Mouse (Mus musculus) liver, embryonic 16.5 days (tissue): Measurements from ENCODE around the gene Vwa8. TPM values are rescaled to one million over a fixed set of nuclear protein-coding genes. Genes with fewer than 3 reads are reported as not detected.
A peak's percentile ranks its signal among the peaks of the same experiment; 100 is the strongest.

Experiments
- ATAC-seq: fragments of 200-750 bp; cut with Nextera tagmentation; 2 replicates; pipeline ENCODE4 v1.8.0; 2017; ENCODE audit warnings: low read depth, mild to moderate bottlenecking, moderate number of reproducible peaks, moderate library complexity
- H3K27ac ChIP-seq: fragments of 300-500 bp; sonication (generic); 2 replicates; pipeline ENCODE4 v1.5.1; 2014; ENCODE audit warnings: mild to moderate bottlenecking, low read length
- H3K27me3 ChIP-seq: fragments of 300-500 bp; sonication (generic); 2 replicates; pipeline ENCODE4 v1.6.1; 2014; ENCODE audit warnings: low read depth, low read length, mixed read lengths; ENCODE audit not compliant: control insufficient read depth, insufficient read depth
- H3K36me3 ChIP-seq: fragments of 300-500 bp; sonication (generic); 2 replicates; pipeline ENCODE4 v1.6.1; 2014; ENCODE audit warnings: mild to moderate bottlenecking; ENCODE audit not compliant: control insufficient read depth, insufficient read depth
- H3K4me1 ChIP-seq: fragments of 300-500 bp; sonication (generic); 2 replicates; pipeline ENCODE4 v1.6.1; 2014; ENCODE audit warnings: low read depth, low read length, mixed read lengths; ENCODE audit not compliant: control insufficient read depth
- H3K4me2 ChIP-seq: fragments of 300-500 bp; sonication (generic); 2 replicates; pipeline ENCODE4 v1.6.1; 2014; ENCODE audit warnings: low read depth, low read length, mixed read lengths
- H3K4me3 ChIP-seq: fragments of 300-500 bp; sonication (generic); 2 replicates; pipeline ENCODE4 v1.5.1; 2014; ENCODE audit warnings: low read depth, mild to moderate bottlenecking, low read length
- H3K9ac ChIP-seq: fragments of 300-500 bp; sonication (generic); 2 replicates; pipeline ENCODE4 v1.6.1; 2014; ENCODE audit warnings: low read depth, low read length
- H3K9me3 ChIP-seq: fragments of 300-500 bp; sonication (generic); replicated peaks from 2 replicates; pipeline ENCODE4 v1.6.1; 2016; ENCODE audit warnings: low read length; ENCODE audit not compliant: control insufficient read depth
- WGBS: fragments of 180-500 bp; shearing (Covaris S2); extraction: QIAGEN DNeasy Blood & Tissue Kit; methylation state at CpG from one replicate; pipeline ENCODE4 v1.1.7; 2014; ENCODE audit not compliant: insufficient replicate concordance; 5-methylcytosine and 5-hydroxymethylcytosine counted together
- polyA plus RNA-seq: library from polyadenylated mRNA; unstranded; fragments of >200 nt; fragmentation: Nextera tagmentation; extraction: Ambion mirVana; gene quantifications from 2 replicates; pipeline ENCODE4 v1.2.1, GENCODE M21; 2015

Vwa8 gene
- polyA plus RNA-seq, result 8.5 and 9.5 TPM in 2 replicates

DNA sequence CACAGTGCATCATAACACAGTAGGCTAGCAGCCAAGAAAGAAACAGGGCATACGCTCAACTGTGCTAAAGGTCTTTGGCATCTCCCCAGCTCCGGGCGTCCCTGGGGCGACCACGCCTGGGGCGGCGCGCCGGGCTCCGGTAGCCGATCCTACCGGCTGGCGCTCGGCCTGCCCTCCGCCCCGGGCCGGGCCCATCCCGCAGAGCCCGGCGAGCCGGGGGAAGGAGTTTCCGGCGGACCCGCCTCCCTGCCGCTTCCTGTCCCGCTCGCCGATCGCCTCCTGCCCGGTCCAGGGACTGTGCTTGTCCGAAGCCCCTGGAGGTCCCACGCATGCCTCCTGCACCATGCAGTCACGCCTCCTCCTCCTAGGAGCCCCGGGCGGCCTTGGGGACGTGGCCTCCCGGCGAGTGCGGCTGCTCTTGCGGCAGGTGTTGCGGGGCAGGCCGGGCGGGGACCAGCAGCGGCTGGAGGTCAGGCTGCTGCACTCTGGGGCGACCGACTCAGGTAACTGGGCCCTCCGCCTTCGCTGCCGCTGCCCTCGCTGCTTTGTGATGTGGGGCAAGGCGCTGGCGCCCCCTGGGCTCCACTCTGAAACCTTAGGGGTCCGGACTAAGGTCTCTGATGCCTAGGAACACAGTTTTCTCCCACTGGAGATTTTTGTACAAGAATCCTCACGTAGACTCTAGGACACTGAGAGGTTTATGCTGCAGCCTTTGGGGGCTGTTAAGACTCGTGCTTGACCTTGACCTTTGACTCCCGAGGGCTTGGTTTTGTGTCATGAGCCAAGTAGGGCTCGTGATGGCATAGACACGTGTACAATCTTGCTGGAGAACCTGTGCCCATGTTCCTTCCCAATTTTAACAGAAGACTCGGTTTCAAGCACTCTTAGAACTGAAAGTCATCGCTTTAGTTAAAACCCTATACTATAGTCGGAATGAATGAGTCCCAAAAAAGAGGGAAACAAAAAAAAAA lies at the start of gene Vwa8:
Gene Vwa8, plus strand, starts transcription at position 112 of the 971 bp plus-strand sequence.
- Histone ChIP-seq H3K9me3 (no peaks in the 10 kb centered on the region), H3K4me2 (peak within 1 kb of the TSS; percentile 66), H3K4me3 (peak within 1 kb of the TSS; percentile 85), H3K27ac (peak within 1 kb of the TSS; percentile 90), H3K36me3 (no peaks in the 10 kb centered on the region), H3K27me3 (no peaks in the 10 kb centered on the region), H3K9ac (peak within 1 kb of the TSS; percentile 82), H3K4me1 (peaks cover 13% of the 10 kb centered on the region)
- peak; percentile 85 for ATAC-seq
- WGBS, result 1% methylated on average over 60 of the region's 61 CpGs

DNA sequence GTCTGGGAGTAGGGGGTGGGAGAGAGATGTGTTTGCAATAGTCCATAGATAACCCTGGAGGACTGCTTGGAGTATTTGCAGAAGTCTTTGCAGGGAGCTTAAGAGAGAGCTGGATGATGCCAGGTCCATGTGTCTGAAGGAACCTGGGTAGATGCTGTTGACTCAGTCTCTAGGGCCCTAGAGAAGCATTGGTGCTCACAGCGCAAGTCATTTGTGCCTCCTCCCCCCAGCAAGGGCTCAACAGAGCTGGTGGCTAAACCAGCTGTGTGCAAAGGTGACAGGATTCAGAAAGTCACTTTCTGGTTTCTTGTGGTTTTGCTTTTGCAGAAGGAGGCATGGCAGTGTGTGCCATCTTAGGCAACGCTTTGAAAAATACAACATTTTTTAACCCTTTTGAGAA lies 46.5 kb upstream of the Vwa8 start:
- Histone ChIP-seq H3K4me1 (no peaks in the 10 kb centered on the region), H3K36me3 (no peaks in the 10 kb centered on the region), H3K4me3 (no peak overlapping the region), H3K27me3 (no peaks in the 10 kb centered on the region), H3K9ac (no peak overlapping the region), H3K9me3 (no peaks in the 10 kb centered on the region), H3K27ac (no peak overlapping the region), H3K4me2 (no peak overlapping the region)
- 61% methylated on average over 2 of the region's 2 CpGs for WGBS
- no peak for ATAC-seq

DNA sequence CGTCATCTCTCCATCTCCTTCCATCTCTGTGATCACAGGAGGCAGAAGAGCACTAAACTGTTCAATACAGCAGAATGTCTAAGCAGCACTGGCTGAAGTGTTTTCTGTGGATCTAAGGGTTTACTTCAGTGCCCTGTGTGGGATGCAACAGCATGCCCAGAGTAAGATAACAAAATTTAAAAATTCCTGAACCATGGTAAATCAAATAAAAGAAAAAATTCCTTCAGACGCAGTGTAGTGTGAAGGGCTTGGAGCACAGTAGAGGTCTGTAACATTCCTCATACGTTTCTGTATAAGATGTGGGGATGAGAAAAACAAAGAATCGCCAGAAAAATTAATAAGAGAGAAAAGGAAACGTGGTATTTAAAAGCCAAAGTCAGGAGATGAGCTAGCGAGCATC lies 44.9 kb upstream of the Vwa8 start:
- H3K4me3 ChIP-seq, result no peak overlapping the region
- H3K36me3 ChIP-seq, result no peaks in the 10 kb centered on the region
- H3K4me2 ChIP-seq, result no peak overlapping the region
- no peak overlapping the region for H3K9ac ChIP-seq
- no peak for ATAC-seq
- 57% methylated on average over 6 of the region's 6 CpGs for WGBS
- no peaks in the 10 kb centered on the region for H3K9me3 ChIP-seq
- H3K4me1 ChIP-seq, result no peaks in the 10 kb centered on the region
- H3K27ac ChIP-seq, result no peak overlapping the region
- no peaks in the 10 kb centered on the region for H3K27me3 ChIP-seq

DNA sequence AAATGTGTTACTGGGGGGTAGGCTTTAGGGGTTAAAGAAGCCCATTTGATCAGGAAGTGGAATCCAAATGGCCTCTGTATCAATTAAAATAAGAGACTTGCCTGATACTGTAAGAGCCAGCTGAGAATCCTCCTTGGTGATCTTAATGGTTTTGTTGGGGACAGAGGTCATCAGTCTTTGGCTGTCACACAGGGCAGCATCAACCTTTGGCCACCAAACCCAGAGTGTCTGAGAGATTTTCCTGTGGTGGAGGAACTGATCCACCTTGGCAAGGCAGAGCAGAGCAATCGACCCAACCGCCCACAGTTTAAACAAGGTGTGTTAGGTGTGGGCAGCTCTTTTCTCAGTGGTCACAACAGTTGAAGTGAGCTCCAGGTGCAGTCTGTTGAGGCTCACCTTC lies 36.0 kb upstream of the Vwa8 start:
- no peaks in the 10 kb centered on the region for H3K9me3 ChIP-seq
- no peaks in the 10 kb centered on the region for H3K4me1 ChIP-seq
- H3K36me3 ChIP-seq, result no peaks in the 10 kb centered on the region
- H3K27me3 ChIP-seq, result no peaks in the 10 kb centered on the region
- H3K4me2 ChIP-seq, result no peak overlapping the region
- WGBS, result 65% methylated on average over 2 of the region's 2 CpGs
- no peak overlapping the region for H3K4me3 ChIP-seq
- H3K27ac ChIP-seq, result no peak overlapping the region
- H3K9ac ChIP-seq, result no peak overlapping the region
- ATAC-seq, result no peak

DNA sequence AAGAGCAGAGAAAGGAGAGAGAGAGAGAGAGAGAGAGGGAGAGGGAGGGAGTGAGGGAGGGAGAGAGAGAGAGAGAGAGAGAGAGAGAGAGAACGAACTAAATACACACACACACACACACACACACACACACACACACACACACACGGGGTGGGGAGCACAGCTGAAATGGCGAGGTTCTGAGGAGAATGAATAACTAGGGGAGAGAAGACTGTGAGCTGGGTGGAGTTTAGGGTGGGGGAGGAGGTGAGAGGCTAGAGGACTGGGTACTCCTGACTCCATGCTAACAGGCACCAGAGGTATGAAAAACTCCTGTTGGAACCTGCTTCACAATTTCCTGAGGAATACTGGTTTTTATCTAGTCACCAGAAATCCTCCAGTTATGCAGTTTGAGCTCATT lies 32.4 kb upstream of the Vwa8 start:
- 18% methylated on average over 3 of the region's 3 CpGs for WGBS
- no peak overlapping the region for H3K4me3 ChIP-seq
- peak; percentile 82 for ATAC-seq
- H3K27ac ChIP-seq, result no peak overlapping the region
- H3K27me3 ChIP-seq, result no peaks in the 10 kb centered on the region
- no peaks in the 10 kb centered on the region for H3K9me3 ChIP-seq
- no peaks in the 10 kb centered on the region for H3K4me1 ChIP-seq
- H3K4me2 ChIP-seq, result no peak overlapping the region
- H3K9ac ChIP-seq, result no peak overlapping the region
- H3K36me3 ChIP-seq, result no peaks in the 10 kb centered on the region

DNA sequence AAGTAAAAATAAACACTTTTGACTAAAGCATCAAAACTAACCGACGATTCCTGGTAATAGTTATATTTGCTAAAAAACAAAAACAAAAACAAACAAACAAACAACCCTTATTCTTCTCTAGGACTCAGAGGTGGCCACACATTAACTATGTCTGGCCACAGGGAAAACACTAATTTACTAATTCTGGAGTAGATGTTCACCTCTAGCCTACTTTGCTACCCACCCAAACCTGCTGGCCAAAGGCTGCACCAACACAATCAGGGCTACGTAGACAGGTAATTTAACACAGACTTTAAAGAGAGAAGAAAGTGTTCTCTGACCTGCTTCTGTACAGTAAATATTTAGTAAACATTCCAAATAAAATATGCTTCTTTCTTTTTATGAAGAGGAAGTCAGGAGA lies 31.2 kb upstream of the Vwa8 start:
- Histone ChIP-seq H3K27ac (no peak overlapping the region), H3K27me3 (no peaks in the 10 kb centered on the region), H3K9me3 (no peaks in the 10 kb centered on the region), H3K4me2 (no peak overlapping the region), H3K9ac (no peak overlapping the region), H3K36me3 (no peaks in the 10 kb centered on the region), H3K4me3 (no peak overlapping the region), H3K4me1 (no peaks in the 10 kb centered on the region)
- ATAC-seq, result no peak
- 71% methylated on average over 3 of the region's 3 CpGs for WGBS

DNA sequence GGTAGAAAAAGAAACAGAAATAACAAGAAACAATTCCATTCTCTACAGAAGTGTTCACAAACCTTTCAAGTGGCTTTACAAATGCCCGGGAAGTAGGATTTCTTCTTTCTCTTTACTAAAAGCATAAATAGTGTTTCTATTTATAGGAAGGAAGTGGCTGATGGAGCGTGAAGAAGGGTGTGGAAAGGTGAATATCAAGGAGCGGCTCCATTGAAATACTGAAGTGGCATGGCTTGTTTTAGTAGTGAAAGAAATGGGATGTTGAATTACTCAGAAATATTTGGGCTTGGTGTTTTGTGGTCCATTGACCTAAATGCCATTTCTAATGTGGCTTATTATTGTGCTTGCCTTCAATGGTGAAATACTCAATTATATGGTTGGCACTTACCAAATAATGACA lies 30.4 kb upstream of the Vwa8 start:
- 67% methylated on average over 3 of the region's 3 CpGs for WGBS
- no peak for ATAC-seq
- Histone ChIP-seq H3K27ac (no peak overlapping the region), H3K36me3 (no peaks in the 10 kb centered on the region), H3K9me3 (no peaks in the 10 kb centered on the region), H3K4me1 (no peaks in the 10 kb centered on the region), H3K27me3 (no peaks in the 10 kb centered on the region), H3K4me3 (no peak overlapping the region), H3K9ac (no peak overlapping the region), H3K4me2 (no peak overlapping the region)

DNA sequence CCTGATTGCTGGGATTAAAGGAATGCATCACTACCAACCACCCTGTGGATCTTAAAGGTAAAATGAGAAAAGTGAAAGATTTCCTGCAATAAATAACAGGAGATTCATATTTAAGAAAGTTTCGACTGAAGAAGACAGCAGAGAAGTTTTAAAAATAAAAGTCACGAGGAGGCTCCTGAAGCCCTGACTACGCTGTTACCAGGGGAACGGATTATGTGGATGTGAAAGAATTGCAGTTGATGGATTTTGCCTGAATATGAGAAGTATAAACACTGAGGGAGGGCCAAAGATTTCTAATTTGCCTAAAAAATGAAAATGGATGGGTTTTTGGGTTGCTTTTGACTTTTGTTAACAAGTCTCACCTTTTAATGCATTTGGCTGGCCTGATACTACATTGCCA lies 24.8 kb upstream of the Vwa8 start:
- WGBS, result 71% methylated on average over 4 of the region's 4 CpGs
- no peak for ATAC-seq
- no peaks in the 10 kb centered on the region for H3K27me3 ChIP-seq
- H3K27ac ChIP-seq, result no peak overlapping the region
- H3K36me3 ChIP-seq, result no peaks in the 10 kb centered on the region
- no peak overlapping the region for H3K4me3 ChIP-seq
- H3K9ac ChIP-seq, result no peak overlapping the region
- no peak overlapping the region for H3K4me2 ChIP-seq
- no peaks in the 10 kb centered on the region for H3K4me1 ChIP-seq
- no peaks in the 10 kb centered on the region for H3K9me3 ChIP-seq

DNA sequence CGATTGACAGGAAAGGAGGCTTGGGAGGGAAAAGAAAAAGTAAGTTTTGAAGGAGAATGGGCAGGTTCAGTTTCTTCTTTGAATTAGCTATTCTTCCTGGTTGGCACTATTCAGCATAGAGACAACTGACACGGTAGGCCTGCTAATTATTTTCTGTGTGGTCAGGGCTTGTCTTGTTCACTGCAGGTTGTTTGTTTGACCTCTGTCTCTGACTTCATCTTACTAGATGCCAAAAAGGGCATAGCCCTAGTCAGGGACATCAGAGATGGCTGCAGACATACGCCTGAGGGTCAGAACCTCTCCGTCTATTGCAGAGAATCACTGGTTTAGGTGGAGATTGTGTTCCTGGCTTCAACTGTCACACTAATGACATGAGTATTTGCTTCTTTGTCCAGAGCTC lies 24.3 kb upstream of the Vwa8 start:
- WGBS, result 66% methylated on average over 4 of the region's 4 CpGs
- Histone ChIP-seq H3K27ac (no peak overlapping the region), H3K4me3 (no peak overlapping the region), H3K4me1 (no peaks in the 10 kb centered on the region), H3K9me3 (no peaks in the 10 kb centered on the region), H3K27me3 (no peaks in the 10 kb centered on the region), H3K4me2 (no peak overlapping the region), H3K36me3 (no peaks in the 10 kb centered on the region), H3K9ac (no peak overlapping the region)
- no peak for ATAC-seq
